Mouse (Mus musculus) skeletal muscle tissue, adult 2 months (tissue): ENCODE measurements around the gene Tenm2.

Source experiments
- DNase-seq: peaks from one replicate; pipeline ENCODE4 v3.0.0-alpha.2; 2012; ENCODE audit warnings: low read depth, low spot score

Gene Tenm2

GRCm38 (mm10) chr11:36604272-36604671 is 631.5 kb downstream of the Tenm2 start:
- no peak for DNase-seq

GRCm38 (mm10) chr11:36592471-36592870 is 643.3 kb downstream of the Tenm2 start:
- DNase-seq, result no peak

GRCm38 (mm10) chr11:36566146-36566545 is 669.6 kb downstream of the Tenm2 start:
- DNase-seq, result no peak

- no peak for DNase-seq
These were observed 672.9 kb downstream of the Tenm2 start for GRCm38 (mm10) chr11:36562851-36563250.

- no peak for DNase-seq
These were observed 674.8 kb downstream of the Tenm2 start for GRCm38 (mm10) chr11:36560785-36561548.

- no peak for DNase-seq
These were observed 678.4 kb downstream of the Tenm2 start for GRCm38 (mm10) chr11:36557316-36557715.

- no peak for DNase-seq
These were observed 682.5 kb downstream of the Tenm2 start for GRCm38 (mm10) chr11:36553286-36553685.

- DNase-seq, result no peak
These were observed 685.1 kb downstream of the Tenm2 start for GRCm38 (mm10) chr11:36550649-36551048.

- DNase-seq, result no peak
These were observed 686.2 kb downstream of the Tenm2 start for GRCm38 (mm10) chr11:36549398-36550139.

- DNase-seq, result no peak
These were observed 687.6 kb downstream of the Tenm2 start for GRCm38 (mm10) chr11:36548139-36548538.

- no peak for DNase-seq
These were observed 697.6 kb downstream of the Tenm2 start for GRCm38 (mm10) chr11:36538144-36538543.

- no peak for DNase-seq
These were observed 698.1 kb downstream of the Tenm2 start for GRCm38 (mm10) chr11:36537573-36538133.

- DNase-seq, result no peak
These were observed 700.2 kb downstream of the Tenm2 start for GRCm38 (mm10) chr11:36535591-36535990.

GRCm38 (mm10) chr11:36531614-36532013 is 704.1 kb downstream of the Tenm2 start:
- DNase-seq, result no peak

GRCm38 (mm10) chr11:36527509-36527908 is 708.3 kb downstream of the Tenm2 start:
- DNase-seq, result no peak

- peak; percentile 24 for DNase-seq
These were observed 709.4 kb downstream of the Tenm2 start for GRCm38 (mm10) chr11:36526381-36526780.

- no peak for DNase-seq
These were observed 723.3 kb downstream of the Tenm2 start for GRCm38 (mm10) chr11:36512468-36512867.

- DNase-seq, result no peak
These were observed 727.5 kb downstream of the Tenm2 start for GRCm38 (mm10) chr11:36508312-36508711.

GRCm38 (mm10) chr11:36494898-36495548 is 740.7 kb downstream of the Tenm2 start:
- no peak for DNase-seq

- no peak for DNase-seq
These were observed 743.5 kb downstream of the Tenm2 start for GRCm38 (mm10) chr11:36492274-36492673.

GRCm38 (mm10) chr11:36490085-36490484 is 745.7 kb downstream of the Tenm2 start:
- no peak for DNase-seq

- no peak for DNase-seq
These were observed 747.1 kb downstream of the Tenm2 start for GRCm38 (mm10) chr11:36488666-36489065.
